Mouse (Mus musculus) Patski (cell line): ENCODE measurements at regions not wholly inside any gene's neighbourhood (a gene's known extent, or its start where the extent isn't known, plus 50 kb on each side); places are given as distances from the start of the nearest gene placed in this dataset.
A peak's percentile ranks its signal among the peaks of the same experiment; 100 is the strongest.

Experiments used
- ATAC-seq: fragments of 100-300 bp; one replicate; pipeline ENCODE4 v1.8.0; 2021
- CTCF ChIA-PET: fragments of 350-600 bp; sonication (Branson Sonifier 250); formaldehyde crosslinking; loops from one replicate; lab custom pipeline; 2022; ENCODE audit warnings: inconsistent platforms; lab: Charles Lee
- POLR2A ChIA-PET: fragments of 350-600 bp; sonication (Branson Sonifier 250); formaldehyde crosslinking; loops from one replicate; lab custom pipeline; 2022; ENCODE audit warnings: antibody characterized with exemption, inconsistent platforms; lab: Charles Lee
- DNase-seq: peaks from one replicate; pipeline ENCODE4 v3.0.0-alpha.2; 2011; ENCODE audit warnings: low read depth, low spot score
- H3K27me3 ChIP-seq: fragments of 371-371 bp; one replicate; pipeline ENCODE4 v1.5.1; 2021
- CTCF ChIP-seq: fragments of 100-300 bp; IDR thresholded peaks from one replicate; pipeline ENCODE4 v1.5.1; 2021
- in situ Hi-C: fragments of 300-500 bp; cut with MboI; formaldehyde crosslinking; loops from 3 replicates; pipeline ENCODE4 v1.11.1; 2018; ENCODE audit warnings: low pct_unique_long_range_greater_than_20kb, mixed read lengths

- POLR2A ChIA-PET: no interaction called here
- CTCF ChIA-PET: no interaction called here
- DNase-seq (no peak), ATAC-seq (no peak)
- H3K27me3 ChIP-seq: no peaks in the 10 kb centered on the region
- peak; percentile 45 for TF ChIP-seq CTCF
- in situ Hi-C loops: no loop called here
Measured at GRCm38 (mm10) chr16:60941767-60942166, 336.4 kb upstream of the Epha6 start.
